Mouse (Mus musculus) lung, adult 18-20 months (tissue): Measurements from ENCODE around the gene Fastkd3.
"Not testable (repeated sequence)": the region's sequence is repeated elsewhere in the genome, so short reads cannot be mapped to it uniquely, and the experiment has no call there.

Experiments
- DNase-seq, 2 experiments: peaks; one replicate each; pipeline ENCODE4 v3.0.0; 2022; ENCODE audit warnings: mixed read lengths in 2 of 2

The Fastkd3 gene

DNA sequence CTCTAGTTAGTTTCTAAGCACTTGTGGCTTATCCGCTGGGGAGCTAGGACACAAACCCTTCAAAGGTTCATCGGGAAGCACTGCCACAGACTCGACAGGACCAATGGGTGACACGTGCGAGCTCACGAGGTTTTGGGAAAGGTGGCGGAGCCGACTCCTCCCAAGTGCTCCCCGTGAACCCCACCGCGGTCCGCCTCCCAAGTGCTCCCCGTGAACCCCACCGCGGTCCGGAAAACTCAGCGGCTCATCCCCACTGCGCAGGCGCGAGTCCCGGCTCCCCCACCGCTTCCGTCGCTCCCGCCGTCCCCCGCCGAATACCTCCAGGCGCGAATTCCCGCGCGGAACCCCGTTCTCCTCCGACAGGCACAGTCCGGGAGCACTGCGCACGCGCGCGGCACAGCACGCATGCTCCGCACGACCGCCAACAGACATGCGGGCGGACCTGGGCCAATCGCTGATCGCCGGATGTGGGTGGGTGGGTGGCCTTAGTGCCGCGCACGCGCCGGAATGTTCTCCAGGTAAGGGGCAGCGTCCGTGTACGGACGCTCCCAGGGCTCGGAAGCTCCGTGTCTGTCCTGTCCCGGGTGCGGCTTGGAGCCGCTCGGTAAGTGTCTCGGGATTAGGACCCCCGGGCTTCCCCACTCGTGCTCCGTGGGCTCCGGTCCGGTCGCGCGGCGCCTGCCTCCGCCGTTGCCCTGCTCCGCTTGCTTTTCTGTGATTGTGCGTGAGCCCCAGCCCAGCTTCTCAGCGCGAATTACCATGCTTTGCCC, at the start of gene Fastkd3, which contains the start of gene Mtrr:
Gene Fastkd3, plus strand, starts transcription at position 488 of the 770 bp plus-strand sequence.
Gene Mtrr, minus strand, starts transcription at position 403 of the 770 bp plus-strand sequence.
- DNase-seq, result peak; percentile 97 to 98

DNA sequence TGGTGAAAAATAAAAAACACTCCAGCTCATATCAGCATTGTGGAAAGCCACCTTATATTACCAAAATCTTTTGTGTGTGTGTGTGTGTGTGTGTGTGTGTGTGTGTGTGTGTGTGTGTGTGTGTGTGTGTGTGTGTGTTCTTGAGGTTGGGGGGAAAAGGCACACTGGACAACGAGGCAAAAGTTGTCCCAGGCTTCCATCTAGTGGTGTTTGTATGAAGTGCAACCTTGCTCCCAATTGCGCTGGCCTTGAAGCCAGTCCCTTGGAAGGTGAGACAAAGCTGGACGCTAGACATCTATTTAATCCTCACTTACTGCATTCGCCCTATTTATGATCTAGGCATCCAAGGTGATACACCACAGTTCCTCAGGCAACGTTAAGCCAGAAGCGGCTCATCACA, 28.6 kb upstream of the Fastkd3 start:
- DNase-seq, result not testable (repeated sequence)

DNA sequence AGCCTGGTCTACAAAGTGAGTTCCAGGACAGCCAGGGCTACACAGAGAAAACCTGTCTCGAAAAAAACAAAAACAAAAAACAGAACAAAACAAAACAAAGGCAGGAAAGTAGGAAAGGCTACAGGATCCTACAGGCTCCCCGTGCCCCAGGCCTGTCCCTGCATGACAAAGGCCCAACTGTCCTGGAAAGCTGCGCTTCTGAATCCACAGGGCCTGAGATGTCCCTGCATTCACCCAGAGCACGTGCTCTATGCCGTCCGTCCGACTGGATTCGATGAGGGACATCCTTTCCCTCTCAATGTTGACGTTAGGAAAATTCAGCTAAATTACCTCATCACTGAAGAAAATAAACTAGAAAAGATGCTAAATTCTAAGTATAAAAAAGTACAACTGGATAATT, 13.9 kb upstream of the Fastkd3 start:
- no peak for DNase-seq

DNA sequence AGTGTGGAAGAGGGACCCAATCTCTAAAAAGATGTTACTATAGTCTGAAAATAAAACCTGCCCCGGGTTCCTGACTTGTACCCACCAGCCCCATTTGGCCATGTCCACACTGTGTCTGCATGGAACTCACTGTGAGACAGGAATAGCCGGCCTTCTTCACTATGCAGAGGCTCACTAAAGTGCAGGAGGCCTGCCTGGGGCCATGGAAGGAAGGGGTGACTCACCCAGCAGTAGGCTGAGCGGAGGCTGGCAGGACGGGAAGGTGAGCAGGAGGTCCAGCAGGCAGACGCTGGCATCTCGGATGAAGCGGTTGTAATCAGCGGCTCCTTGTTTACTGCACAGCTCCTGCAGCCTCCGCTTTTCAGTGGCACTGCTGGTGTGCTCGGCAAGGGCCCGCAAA, 13.5 kb upstream of the Fastkd3 start:
- no peak for DNase-seq

DNA sequence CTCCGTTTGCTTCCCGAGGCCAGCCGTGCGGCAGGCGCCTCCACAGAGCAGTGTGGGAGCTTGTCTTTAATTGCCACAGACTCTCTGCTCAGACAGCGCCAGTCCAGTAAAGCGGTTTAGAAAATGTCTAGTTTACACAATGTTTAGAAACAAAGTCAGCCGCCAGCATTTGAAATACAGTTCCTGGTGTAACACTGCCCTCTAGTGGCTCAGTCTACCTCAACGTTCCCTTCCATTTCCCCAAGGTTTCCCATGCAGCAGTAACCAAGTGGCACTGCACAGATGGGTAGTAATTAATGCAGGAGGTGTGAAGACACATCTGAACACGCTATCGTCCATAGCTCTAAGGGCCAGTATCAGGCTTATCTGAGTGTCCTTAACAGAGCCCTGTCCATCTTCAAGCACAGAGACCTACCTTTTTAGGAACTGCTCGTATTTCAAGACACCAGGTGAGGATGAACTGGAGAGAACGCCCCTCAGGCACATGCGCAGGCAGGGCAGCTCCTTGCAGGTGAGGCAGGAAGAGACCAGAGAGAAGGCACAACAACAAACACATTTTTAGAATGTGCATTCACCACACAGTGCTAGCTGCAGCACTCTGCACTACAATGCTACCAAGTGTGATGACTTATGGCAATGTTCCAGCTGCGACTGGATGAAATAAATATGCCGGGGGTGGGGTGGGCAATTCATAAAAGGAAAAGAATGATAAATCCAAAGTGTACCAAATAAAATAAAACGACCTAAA, 12.3 kb upstream of the Fastkd3 start:
- peak; percentile 16 to 44 for DNase-seq

DNA sequence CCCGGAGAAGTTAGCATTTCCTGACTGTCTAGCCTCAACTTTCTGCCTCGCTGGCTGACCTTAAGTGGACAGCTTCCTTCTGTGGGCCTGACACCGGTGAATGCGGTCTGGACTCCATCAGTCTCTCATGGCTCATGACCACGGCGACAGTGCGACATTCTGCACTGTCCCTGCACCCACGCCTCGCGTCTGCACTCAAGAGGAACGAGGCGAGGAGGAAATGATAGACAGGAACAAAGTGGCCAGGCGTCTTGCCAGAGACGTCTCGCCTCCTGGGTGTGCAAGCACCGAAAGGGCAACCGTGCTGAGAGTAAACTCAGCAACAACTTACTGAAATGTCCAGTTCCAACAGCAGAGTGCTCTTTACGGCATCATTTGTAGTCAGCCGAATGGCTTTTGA, 9.8 kb upstream of the Fastkd3 start:
- no peak for DNase-seq

DNA sequence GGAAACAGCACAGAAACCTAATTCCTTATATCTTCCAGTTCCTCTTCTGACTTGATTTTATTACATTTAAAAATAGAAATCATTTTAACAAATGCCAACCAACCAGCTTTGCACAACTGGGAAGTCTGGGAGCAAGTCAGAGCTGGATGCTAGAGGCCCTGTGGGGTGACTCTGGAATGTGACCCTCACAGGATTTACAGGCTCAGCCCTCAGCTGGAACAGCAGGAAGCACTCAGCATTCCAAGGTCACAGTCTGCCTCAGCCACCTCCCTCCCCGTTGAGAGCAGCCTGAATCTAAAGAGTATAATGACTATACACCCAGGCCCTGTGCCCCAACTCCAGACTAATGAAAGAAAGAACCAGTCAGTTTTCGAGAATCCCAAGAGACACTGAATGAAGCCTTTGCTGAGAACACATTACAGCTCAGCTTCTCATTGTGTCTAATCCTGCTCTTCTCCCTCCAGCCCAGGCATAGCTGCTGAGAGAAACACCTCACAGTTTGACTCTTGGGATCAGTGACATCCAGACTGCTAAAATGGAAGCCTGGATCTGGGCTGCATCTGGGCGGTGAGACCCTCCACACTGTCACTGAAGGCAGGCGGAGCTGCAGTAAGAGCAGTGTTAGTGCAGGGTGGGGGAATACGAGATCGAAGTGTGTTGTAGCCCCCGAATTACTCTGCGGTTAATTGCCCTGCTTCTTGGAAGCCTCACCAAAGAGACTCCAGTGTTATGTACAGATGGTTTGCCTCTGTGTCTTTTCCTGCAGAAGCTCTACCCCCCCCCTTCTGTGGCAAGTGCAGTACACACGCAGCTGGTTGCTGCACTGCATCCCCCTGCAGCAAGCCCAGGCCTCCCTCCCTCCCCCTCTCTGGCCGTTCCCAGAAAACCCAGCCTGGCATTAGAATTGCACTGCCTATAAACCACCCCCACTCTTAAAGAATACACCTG, 8.8 kb upstream of the Fastkd3 start:
- DNase-seq, result peak; percentile 16 to 28

DNA sequence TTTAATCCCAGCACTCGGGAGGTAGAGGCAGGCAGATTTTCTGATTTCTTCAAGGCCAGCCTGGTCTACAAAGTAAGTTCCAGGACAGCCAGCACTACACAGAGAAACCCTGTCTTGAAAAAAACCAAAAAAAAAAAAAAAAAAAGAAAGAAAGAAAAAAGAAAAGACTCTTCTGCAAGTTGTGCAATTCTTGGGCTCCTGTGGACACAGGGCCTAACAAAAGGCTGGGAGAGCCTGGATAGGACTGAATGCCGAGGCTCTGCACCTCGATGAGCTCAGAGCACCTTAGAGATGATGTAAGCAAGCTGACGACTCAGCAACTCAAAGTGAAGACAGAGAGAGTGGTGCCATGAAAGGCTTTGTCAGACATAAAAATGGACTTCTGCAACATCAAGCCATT, 7.6 kb upstream of the Fastkd3 start:
- DNase-seq, result no peak

DNA sequence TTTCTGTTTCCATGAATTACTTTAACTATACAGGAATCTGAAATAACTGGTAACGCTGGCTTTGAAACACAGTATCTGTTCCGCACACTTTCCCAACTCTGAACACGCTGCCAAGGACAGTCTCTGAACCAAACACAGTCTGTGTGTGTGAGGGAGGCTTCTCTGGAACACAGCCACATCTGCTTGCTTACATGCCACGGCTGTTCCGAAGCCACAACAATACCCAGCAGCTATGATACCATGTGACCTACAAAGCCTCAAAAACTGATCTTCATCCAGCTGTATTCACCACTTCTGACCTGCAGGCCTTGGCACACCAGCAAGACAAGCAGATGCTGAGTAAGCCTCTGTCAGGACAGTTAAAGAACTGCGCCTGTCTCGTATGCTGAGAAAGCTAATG, 4.1 kb upstream of the Fastkd3 start:
- peak; percentile 22 to 52 for DNase-seq

DNA sequence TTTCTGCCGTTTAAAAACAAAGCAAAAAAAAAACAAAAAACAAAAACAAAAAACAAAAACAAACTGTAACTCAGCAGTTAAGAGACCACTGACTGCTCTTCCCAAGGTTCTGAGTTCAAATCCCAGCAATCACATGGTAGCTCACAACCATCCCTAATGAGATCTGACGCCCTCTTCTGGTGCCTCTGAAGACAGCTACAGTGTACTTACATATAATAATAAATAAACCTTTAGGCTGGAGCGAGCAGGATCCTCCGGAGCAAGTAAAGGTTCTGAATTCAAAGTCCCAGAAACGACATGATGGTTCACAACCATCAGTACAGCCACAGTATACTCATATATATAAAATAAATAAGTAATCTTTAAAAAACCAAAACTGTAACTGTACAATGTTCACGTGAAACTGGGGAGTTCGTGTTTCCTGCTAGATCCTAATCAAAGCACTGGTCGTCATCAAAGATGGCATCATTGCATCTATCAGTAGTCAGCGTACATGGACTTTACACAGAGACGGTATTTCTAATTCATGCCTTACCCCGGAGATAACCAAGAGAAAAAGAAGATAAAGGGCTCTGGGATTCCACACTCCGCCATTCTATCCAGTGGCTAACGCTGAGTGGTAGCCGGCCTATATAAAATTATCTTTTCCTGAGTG, 821 bp upstream of the Fastkd3 start:
- no peak for DNase-seq

DNA sequence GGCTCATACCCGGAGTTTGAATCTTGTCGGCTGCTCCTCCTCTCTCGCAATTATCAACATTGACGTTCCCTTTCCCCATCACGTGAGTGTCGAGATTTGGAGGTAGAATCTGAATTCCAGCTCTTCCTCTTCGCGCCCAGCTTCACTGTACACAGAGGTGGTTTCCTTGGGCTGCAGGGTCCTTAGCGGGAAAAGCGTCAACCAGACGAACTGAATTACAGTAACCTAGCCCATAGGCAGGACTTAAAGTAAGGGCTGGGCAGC, 415 bp downstream of the Fastkd3 start:
- peak in 1 of 2 experiments; percentile 5 for DNase-seq

DNA sequence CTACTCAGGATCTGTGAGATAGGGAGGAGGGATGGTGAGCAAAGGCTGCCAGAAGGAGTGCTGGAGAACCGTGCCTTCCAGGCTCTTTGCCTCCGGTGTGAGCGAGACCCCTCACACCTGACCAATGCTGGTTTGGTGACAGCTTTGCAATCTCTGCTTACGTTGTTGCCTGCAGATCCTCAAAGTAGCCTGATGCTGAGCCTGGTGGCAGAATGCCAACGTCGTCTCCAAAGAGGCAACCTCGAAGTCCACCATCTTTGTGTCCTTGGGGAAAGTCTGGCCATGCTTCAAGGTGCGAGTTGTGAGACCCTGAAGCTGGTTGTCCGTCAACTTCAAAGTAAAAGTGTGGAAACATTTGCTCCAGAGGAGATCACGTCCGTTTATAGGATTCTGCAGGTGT, 1.9 kb downstream of the Fastkd3 start:
- DNase-seq, result no peak

DNA sequence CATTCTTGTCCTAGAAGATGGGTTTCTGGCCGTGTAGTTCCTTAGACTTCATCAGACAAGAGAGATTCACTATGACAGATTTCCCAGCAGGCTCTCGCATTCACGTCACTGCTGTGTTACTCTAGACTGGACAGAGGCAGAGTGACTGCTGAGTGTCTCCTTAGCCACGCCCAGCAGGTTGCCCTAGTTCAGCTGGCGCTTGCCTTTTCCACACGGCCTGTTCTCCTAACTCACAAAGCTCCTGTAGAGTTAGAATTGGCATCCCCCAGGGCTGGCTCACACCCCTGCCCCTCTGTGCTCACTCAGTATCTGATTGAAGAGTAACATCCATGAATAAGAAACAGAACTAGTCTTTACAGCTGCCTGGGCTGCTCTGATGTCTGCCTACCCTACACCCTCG, 3.4 kb downstream of the Fastkd3 start:
- DNase-seq, result no peak

DNA sequence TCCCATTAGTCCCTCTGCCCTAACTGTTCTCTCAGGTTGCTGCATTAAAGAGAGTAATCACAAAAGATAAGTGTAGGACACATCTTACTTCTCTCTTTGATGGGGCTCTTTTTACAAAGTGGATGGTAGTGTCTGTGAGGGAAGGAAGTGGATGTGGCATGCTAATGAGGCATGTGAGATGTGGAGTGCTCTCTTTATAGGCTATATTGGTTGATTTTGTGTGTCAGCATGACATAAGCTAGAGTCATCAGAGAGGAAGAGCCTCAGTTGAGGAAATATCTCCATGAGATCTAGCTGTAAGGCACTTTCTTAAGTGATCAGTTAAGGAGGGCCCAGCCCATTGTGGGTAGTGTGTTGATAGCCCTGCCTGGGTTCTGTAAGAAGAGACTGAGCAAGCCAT, 6.3 kb downstream of the Fastkd3 start:
- no peak for DNase-seq

DNA sequence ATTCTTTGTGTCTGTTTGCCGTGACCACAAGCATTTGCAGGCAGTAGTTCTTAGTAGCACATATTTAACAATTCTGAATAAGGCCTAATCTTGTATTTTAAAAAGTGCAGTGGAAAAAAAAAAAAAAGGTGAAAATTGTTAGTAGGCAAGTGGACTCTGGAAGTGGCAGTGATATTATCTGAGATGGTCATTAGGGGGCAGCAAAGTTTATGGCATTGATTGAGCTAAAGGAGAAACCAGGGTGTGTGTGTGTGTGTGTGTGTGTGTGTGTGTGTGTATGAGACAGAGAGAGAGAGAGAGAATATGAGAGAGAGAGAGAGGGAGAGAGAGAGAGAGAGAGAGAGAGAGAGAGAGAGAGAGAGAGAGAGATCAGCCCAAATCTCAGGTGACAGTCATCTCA, 11.8 kb downstream of the Fastkd3 start:
- no peak for DNase-seq

DNA sequence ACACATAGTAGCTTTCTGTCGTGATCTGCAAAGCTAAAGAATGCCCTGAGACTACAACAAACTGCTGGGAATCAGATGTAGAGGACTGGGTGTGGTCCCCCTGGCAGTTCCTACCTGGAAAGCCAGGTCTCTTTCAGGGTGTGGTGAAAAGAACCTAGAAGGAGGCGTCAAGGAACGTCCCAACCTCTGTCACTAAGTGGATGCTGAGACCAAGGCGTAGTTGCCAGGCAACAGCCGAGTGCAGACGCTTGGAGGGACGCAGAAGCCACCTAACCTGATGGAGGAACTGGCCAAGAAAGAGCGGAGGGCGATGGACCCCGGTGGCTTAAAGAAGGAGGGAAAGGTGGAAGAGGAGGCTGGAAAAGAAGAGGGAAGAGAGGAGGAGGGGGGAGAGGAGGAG, 15.2 kb downstream of the Fastkd3 start, which contains the start of gene 1700001L19Rik:
Gene 1700001L19Rik, plus strand, starts transcription at position 223 of the 400 bp plus-strand sequence.
- peak in 1 of 2 experiments; percentile 23 for DNase-seq

DNA sequence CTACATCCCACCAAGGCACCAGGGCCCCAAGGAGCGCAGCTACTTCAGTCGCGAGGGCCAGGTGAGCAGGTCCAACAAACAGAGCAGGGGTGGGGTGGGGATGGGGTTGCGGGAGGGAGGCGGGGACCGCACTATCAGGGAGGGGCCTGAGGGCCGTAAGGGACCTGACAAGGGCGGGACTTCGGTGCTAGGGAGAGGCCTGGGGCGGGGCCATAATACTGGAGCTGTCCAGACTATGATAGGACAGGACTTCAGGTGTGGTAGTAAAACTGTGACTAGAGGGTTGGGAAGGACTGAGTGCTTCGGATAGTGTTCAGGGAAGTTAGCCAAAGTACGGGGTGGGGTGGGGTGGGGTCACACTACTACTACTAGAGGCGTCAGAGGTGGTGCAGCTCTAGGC, 15.6 kb downstream of the Fastkd3 start:
- DNase-seq, result peak; percentile 27 to 53

DNA sequence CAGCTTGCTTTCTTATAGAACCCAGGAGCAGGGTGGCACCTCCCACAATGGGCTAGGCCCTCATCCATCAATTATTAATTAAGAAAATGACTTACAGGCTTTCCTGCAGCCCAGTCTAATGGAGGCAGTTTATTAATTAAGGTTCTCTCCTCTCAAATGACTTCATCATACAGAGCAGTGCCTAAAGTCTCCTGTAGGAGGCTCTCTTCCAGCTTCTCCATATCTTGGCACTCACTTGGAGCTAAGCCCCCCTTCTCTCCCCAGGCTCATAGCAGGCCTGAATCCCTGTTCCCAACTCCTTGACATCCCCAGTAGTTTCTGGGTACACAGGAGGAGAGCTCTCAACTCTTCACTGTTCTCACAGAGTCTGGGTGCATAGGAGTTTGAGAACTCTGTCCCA, 16.9 kb downstream of the Fastkd3 start:
- DNase-seq, result no peak

DNA sequence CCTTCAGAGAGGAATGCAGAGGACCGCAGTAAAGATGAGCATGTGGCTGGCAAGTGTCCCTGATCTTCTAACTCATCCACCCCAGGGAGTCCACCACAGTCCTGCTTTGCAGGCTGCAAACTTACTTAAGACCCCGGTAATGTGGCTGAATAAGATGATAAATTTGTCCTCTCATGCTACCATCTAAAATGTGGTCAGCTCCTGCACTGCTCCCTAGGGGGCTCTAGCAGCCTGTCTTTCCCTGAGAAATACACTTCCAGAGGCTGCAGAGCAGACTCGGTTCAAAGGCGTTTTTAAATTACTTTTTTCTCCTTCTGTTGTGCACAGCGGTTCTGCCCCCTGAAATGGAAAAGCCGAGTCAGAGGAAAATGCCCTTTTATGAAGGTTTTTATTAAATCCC, 19.1 kb downstream of the Fastkd3 start:
- DNase-seq, result no peak

DNA sequence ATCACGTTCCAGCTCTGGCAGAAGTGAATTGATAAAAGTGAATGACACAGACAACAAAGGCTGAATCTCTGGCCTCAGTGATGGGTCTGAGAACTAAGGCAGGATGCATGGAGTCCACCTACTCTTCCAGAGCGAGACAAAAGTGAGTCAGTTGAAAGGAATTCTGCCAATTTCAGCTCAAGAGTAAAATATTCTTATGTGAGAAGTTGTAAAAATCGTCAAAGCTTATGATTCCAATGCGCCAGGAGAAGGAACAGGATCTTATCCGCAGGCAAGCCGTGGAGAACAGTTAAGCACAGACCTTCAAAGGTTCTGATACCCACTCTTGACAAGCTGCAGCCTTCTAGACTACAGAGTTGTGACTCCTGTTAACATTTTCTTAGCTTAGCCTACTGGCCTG, 21.1 kb downstream of the Fastkd3 start:
- DNase-seq, result no peak

DNA sequence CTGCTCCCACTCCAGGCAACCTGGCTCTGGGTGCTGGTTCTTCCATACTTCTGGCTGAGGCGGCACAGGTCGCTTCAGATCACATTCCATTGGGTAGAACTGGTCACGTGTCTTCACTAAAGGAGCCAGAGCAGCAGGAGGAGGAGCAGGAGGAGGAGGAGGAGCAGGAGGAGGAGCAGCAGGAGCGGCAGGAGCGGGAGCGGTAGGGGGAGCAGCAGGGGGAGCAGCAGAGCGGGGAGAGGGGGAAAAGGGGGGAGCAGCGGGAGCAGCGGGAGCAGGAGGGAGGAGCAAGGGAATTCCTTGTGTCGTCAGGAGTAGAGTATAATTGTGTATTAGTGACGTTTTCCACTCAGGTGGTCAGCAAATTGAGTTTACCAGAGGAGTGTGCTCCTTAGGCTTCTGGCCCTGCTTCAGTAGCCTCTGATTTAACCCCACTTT, 23.7 kb downstream of the Fastkd3 start:
- DNase-seq, result peak; percentile 70 to 76

DNA sequence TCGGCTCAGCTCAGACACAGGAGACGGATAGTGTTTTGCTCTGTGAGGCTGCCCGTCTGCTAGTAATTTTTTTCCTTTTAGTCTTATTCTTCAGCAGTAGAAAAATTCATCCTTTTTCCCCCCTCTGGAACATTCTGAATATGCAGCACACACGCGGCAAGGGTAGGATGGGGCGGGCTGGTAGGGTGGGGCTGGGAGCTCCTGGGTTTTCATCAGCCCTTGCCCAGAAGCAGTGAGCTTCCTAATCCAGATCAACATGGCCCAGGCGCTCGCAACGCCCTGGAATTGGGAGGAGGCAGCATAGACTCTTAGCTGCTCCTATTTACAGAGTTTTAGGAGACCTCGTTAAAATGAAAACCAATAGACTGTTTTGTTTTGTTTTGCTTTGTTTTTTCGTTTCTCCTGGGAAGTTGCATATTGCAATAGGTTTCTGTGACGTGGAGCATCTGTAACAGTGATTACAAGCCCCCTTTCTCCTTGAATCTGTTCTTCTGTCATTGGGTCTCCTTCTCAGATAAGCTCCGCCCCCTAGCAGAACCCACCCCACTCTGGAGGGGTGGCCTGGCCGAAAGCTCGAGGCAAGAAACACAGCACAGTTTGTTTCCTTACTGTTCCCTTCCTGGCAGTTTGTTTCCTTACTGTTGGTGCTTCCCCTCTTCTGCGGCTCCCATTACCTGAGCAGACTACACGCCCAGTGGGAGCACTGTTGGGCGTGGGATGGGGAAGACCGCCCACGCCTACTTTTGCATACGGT, 25.8 kb downstream of the Fastkd3 start:
- DNase-seq, result peak in 1 of 2 experiments; percentile 7
